Mouse (Mus musculus): ENCODE results near the gene Sypl2. TPM values are rescaled to one million over a fixed set of nuclear protein-coding genes. Genes with fewer than 3 reads are reported as not detected.

Gene Sypl2
- total RNA-seq, 2 experiments from 2014 or later = 2.3 TPM

DNA sequence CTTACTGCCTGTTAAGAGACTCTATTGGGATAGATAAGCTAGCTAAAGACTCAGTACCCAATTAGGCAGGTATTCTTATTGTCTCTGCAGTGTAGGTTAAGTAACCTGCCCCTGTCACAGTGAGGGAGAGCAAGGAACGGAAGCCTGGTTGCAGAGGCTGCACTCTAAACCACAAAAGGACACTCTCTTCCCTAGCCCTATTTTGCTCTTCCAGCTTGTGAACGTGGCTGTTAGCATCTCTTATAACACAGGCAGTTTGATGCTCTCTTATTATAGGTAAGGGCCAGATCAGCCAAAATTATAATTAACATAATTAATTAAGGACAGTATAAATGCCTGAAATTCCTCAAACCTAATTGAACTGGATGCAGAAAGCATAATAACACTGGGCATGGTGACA lies 45.9 kb downstream of the Sypl2 start:
- no peak for DNase-seq (ENCODE audit: low spot score in 2 of 2)

DNA sequence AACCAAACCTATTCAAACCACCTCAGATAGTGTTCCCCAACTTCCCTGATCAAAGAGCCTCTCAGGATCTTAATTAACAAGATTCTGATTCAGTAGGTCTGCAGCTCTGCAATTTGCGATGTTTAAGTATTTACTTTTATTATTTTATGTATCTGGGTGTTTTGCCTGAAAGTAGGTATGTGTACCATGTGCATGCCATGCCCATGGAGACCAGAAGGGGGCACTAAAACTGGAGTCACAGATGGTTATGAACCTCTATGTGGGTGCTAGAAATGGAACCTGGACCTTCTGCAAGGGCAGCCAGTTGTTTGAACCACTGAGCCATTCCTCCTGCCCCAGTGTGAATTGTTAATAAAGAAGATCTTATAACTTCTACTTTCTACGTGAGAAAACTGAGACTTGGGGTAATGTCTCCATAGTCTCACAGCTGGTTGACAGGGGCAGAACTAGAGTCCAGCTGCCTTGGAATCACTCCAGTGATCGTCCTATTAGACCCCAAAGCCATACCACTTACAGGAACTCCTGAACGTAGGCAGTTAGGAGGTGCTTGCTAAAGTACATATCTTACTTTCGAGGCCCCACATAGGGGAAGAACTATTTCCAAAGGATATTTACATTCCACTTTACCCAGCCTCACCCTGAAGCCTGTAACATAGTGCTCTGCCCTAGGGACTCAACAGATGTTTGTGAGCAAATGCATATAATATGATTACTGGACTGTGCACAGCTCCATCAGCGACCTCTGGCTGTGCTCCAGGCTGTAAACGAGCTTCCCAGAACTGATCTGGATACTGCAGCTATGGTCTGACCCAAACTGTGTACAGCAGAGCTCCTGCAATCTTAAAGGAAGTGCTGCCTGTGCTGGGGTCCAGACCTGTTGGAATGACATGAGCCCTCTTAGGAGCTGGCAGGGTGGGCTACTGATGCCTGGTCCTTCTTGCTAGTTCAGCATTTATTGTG lies 47.4 kb downstream of the Sypl2 start:
- no peak for DNase-seq (ENCODE audit: low spot score in 2 of 2)

DNA sequence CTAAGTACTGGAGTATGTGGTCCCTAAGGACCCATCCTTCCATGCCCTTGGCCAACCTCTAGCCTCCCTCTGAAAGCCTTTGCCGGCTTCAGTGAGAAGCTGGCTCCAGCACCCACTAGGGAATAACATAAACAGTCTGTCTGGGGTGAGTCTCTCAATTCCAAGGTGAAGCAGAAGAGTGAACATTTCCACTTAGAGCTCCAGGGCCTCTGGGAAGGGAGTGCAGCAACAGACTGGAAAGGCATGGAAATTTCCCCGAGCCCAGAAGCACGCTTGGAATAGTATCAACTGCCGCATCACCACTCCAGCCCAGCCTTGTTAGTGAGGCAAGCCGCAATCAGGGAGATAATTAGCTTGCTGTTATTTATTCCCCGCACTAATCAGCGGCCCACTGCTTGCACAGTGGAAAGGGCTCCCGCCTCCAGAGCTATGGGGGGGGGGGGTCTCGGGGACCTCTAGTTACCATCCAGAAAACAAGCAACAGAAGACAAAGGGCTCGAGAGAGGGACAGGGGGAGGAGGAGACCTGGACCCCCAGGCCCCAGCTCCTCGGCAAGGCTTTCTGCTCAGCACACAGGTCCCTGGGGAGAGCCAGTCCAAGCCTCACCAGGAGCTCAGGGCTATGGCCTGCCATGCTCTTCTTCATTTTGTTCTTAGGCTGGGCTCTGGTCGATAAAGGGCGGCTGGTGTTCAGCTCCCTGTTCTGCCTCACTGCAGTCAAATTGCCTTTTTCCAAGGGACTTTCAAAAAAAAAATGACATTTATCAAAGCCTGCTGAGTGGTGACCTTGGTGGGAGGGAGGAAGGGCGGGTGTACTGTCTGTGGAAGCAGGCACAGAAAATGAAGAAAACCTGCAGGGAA lies 51.5 kb downstream of the Sypl2 start:
- peak in 1 of 2 experiments; percentile 71 for DNase-seq (ENCODE audit: low spot score in 2 of 2)

DNA sequence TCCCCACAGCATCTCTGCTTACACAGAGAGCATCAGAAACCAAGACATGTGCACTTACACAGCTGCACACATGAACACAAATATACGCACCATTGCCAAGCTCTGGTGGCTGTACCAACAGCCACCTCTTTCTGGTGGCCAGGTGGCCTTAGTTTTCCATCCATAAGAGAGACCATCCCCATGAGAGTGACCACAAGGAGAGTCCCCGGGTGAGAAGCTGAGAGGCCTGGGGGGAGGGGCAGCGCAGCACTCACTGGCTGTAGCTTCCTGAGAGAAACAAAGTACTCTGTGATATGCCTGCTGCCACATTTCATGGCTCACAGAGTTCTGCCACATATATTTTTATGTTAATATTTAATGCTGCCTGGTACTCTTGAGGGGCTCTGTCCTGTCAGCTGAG lies 57.2 kb downstream of the Sypl2 start:
- no peak for DNase-seq (ENCODE audit: low spot score in 2 of 2)

DNA sequence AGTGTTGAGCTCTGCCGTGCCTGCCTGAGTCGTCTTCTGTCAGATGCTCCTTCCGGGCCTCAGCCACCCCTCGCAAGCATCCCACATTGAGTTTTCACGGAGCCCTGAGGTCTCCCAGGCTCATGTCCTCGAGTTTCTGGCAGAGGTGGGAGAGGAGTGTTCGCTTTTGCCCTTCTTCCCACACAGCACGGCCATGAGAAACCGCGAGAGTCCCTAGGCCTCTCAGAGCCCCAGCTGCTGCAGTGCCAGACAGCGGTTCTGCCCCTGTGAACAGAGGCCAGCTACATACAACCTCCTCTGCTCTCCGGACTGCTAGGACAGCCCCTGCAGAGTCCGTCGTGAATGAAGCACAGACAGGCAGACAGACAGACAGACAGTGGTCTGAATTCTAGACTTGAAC lies 58.9 kb downstream of the Sypl2 start:
- no peak for DNase-seq (ENCODE audit: low spot score in 2 of 2)

DNA sequence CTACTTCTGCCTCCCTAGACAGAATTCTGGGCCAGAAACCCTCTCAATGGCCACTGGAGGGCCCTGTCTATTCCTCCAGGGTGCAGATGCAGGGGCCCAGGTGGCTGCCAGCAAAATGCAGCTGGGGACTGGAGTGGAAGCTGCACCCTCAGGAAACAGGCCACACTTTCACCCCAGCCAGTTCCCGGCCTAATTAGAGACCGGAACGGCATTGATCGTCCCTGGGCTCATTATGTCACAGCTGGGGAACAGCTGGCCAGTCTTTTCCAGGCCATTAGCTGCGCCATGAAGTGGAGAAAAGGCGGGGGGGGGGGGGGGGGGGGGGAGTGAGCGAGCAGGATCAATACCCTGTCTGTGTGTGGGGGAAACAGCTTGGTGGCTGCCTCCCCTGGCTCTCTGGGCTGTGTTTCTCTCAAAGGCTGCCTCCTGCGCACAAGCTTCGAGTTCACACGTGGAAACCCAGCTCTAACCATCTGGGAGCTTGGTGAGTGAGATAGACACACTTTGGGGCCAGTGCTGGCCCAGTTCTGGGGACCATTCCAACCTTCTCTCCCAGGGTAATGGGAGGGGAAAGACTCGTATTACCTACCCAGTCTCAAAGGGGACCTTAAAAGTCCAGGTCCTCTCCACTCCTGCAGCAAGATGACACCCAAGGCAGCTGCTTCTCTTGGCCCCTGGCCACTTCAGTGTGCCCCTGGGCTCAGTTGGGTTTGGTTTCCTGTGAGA lies 59.8 kb downstream of the Sypl2 start:
- DNase-seq (ENCODE audit: low spot score in 2 of 2) = no peak

DNA sequence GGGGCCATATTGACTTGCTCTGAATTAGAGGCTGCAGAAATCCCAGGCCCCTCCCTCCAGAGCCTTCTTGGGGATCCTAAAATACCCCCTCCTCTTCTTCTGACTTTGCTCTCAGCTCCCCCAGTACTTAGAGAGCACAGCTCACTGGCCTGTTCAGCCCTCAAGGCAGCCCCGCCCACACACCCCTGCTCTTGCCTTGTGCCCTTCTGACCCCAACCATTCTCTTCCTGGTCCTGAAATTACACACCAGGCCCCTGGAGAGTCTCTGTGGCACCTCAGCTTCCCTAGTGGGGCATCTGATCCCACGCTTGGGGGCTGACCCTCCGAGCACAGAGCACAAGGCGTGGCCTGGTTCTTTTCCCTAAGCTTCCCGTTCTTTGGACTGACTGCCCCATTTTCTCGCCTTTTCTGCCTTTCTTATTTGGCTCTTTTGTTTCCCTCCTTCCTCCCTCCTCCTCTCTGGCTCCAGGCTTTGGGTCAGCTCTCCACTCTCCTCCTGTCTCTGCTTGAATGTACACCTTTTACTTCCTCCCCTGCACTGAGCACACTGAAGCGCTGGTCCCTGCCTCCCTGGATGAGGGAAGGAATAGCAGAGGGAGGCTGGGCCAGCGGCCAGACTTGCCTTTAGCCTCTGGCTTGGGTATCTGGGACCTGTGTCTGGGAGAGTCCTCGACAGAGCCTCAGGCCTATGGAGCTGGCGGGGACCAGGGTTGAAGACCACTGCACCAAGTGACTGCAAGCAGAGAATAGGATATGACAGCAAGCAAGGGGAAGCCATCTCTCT lies 60.7 kb downstream of the Sypl2 start:
- DNase-seq (ENCODE audit: low spot score in 2 of 2) = no peak

DNA sequence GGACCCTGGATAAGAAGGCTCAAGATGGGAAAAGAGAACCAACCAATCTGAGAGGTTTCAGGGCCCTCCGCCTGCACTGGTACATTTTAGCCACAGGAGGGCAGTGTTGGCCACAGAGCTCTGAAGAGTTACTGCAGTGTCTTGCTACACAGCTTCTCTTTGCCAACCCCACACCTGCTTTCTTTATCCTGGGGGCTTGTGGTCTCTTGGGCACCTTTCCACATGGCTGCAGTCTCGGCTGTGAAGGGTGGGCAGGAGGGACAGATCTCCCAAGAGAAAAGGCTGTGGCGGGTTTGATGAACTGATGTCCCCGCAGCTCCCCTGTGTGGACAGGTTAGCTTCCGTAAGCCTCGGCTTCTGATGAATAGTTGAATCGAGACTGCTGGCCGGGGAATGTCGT lies 61.6 kb downstream of the Sypl2 start:
- peak; percentile 85 to 86 for DNase-seq (ENCODE audit: low spot score in 2 of 2)

DNA sequence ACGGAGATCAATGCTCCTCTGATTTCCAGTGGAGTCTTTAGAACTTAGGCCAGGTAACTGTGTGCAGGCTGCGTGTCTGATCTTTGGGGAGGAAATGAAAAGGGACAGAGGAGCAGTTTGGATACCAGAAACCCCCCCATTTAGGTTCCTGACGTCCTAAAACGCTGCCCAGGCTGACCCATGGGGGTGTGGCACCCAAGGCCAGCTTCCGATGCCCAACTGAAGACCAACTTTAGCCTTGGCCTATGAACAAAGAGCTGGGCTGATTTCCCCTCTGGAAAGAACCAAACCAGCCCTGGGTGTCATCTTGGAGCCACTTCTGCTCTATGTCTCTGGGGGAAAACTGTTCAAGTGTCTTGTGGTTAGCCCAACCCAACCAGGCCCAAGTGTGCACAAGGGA lies 62.4 kb downstream of the Sypl2 start:
- DNase-seq (ENCODE audit: low spot score in 2 of 2) = no peak

Other genes starting within 250 kb of the Sypl2 start
- 1 to 10 TPM; 5.0 to 5.7 TPM for gene Gstm2, start 240.2 kb downstream of the Sypl2 start, total RNA-seq (2021)
- gene Gstm1, start 208.7 kb downstream of the Sypl2 start, total RNA-seq (2021) = 100 to 1,000 TPM; 279 to 320 TPM
- 10 to 100 TPM; 11.5 to 11.6 TPM for gene Gstm4, start 181.8 kb downstream of the Sypl2 start, total RNA-seq (2021)
- gene Ampd2, start 140.0 kb downstream of the Sypl2 start, total RNA-seq (2021) = 10 to 100 TPM; 52.3 to 58.5 TPM
- gene Gnat2, start 133.9 kb downstream of the Sypl2 start, total RNA-seq (2021) = under 1 TPM in 1 of 2 experiments, not detected in 1; 0.21 TPM
- gene Gnai3, start 80.5 kb downstream of the Sypl2 start, total RNA-seq (2021) = 10 to 100 TPM; 29.0 to 30.4 TPM
- gene Gpr61, start 71.8 kb downstream of the Sypl2 start, total RNA-seq (2021) = 10 to 100 TPM; 18.4 to 22.3 TPM
- 10 to 100 TPM; 78.2 to 79.7 TPM for gene Amigo1, start 40.3 kb downstream of the Sypl2 start, total RNA-seq (2021)
- gene Cyb561d1, start 25.4 kb downstream of the Sypl2 start, total RNA-seq (2021) = 10 to 100 TPM; 20.6 to 21.4 TPM
- 10 to 100 TPM; 22.9 to 27.9 TPM for gene Atxn7l2, start 15.7 kb downstream of the Sypl2 start, total RNA-seq (2021)
- 10 to 100 TPM; 68.9 to 76.7 TPM for gene Psma5, start 30.3 kb upstream of the Sypl2 start, total RNA-seq (2021)
- 100 to 1,000 TPM; 305 to 320 TPM for gene Sort1, start 57.4 kb upstream of the Sypl2 start, total RNA-seq (2021)
- under 1 TPM; 0.26 to 0.49 TPM for gene Mybphl, start 138.3 kb upstream of the Sypl2 start, total RNA-seq (2021)
- 10 to 100 TPM; 17.8 to 18.1 TPM for gene Psrc1, start 157.2 kb upstream of the Sypl2 start, total RNA-seq (2021)
- 100 to 1,000 TPM; 148 to 155 TPM for gene Celsr2, start 188.9 kb upstream of the Sypl2 start, total RNA-seq (2021)
- 100 to 1,000 TPM; 244 to 258 TPM for gene Sars, start 218.6 kb upstream of the Sypl2 start, total RNA-seq (2021)